Mouse (Mus musculus): ENCODE results near the gene Arsg. TPM values are rescaled to one million over a fixed set of nuclear protein-coding genes. Genes with fewer than 3 reads are reported as not detected.

Gene Arsg
- polyA plus RNA-seq, 1 experiment: 3.9 TPM

DNA sequence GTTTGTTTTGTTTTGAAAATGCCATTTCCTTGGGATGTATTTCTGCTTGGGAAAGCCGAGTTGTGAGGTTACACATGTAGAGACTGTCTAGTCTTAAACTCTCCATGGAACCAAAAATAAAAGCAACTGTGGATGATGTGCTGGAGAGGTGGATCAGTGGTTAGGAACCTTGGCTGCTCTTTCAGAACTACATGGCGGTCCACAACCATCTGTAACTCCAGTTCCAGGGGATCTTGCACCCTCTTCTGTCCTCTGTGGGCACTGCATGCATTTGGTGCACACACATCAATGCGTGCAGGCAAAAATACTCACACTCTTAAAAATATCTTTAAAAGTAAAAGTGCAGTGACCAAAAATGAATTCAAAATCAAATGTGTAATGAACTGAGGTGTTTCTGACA is 32.1 kb upstream of the Arsg start:
- no peak for TF ChIP-seq POLR2A (IDR thresholded peaks at IDR 0.05; ENCODE audit: low read depth, low read length)
- TF ChIP-seq CTCF (IDR thresholded peaks at IDR 0.05; ENCODE audit: borderline replicate concordance, insufficient read depth, low read length): peak; percentile 62; the same call in 1 of the 2 replicates
- Histone ChIP-seq H3K4me3 (ENCODE audit: insufficient read depth, low read length) (no peak overlapping the region), H3K4me1 (ENCODE audit: control insufficient read depth, insufficient read depth, low read length) (no peaks in the 10 kb centered on the region), H3K27ac (ENCODE audit: insufficient read depth, low read length) (no peak overlapping the region)

DNA sequence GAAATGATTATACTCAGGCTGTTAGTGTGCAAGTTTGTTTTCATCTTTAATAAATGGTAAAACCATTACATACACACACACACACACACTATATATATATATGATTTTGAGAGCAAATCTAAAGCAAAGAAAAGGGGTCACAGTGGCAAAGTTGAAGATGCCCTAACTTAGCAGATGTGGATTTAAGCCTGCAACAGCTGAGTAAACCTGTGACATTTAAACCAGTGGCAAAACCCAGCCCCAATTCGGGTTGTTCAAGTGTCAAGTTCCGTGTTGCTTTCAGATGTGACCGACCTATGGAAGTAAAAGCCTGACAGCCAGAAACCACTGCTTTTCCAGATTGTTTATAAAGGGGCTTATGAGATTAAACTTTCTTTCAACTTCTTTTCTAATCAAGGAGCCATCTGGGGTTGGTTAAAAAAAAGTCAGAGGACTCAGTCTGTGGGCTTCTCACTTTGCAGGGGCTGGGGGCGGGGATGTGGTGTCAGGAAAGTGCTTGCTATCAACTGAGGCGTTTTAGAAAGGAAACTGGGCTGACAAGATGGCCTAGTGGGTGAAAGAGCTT is 30.9 kb upstream of the Arsg start:
- no peak overlapping the region for H3K4me3 ChIP-seq (ENCODE audit: insufficient read depth, low read length)
- H3K4me1 ChIP-seq (ENCODE audit: control insufficient read depth, insufficient read depth, low read length): no peaks in the 10 kb centered on the region

DNA sequence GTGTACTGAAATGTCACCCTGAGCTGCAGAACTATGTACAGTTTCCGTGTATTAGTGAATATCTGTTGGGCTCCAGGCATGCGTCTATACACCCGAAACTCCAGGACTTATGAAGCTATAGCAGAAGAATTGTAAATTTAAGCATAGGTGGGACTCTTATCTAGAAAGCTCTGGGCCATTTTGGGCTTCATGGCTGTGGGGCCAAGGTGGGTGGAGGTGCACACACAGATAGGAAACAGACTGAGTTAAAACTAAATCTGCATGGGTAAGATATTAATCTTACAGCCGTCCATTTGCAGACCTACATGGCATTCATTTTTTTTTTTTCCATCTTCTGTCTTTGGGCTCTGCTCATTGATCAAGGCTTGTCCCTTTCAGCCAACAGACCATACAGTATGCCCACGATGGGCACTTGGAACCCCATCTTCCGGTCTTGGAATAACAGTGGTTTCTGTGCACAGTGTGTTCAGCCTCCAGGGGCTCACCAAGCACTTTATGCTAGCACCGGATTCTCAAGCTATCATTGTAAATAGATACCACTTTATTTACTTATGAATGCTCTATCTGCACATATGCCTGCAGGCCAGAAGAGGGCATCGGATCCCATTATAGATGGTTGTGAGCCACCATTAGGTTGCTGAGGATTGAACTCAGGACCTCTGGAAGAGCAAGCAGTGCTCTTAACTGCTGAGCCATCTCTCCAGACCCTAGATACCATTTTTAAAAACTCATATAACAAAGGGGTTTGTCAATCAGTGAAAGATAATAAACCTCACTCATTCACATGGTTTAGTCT is 29.5 kb upstream of the Arsg start:
- no peaks in the 10 kb centered on the region for H3K4me1 ChIP-seq (ENCODE audit: control insufficient read depth, insufficient read depth, low read length)
- TF ChIP-seq CTCF (IDR thresholded peaks at IDR 0.05; ENCODE audit: borderline replicate concordance, insufficient read depth, low read length): no peak
- TF ChIP-seq POLR2A (IDR thresholded peaks at IDR 0.05; ENCODE audit: low read depth, low read length): no peak
- H3K27ac ChIP-seq (ENCODE audit: insufficient read depth, low read length): no peak overlapping the region
- no peak overlapping the region for H3K4me3 ChIP-seq (ENCODE audit: insufficient read depth, low read length)

More for the DNA sequence above, 30.9 kb upstream of the Arsg start:
- no peak overlapping the region for H3K27ac ChIP-seq (ENCODE audit: insufficient read depth, low read length)
- TF ChIP-seq POLR2A (IDR thresholded peaks at IDR 0.05; ENCODE audit: low read depth, low read length): no peak
- no peak for TF ChIP-seq CTCF (IDR thresholded peaks at IDR 0.05; ENCODE audit: borderline replicate concordance, insufficient read depth, low read length)

DNA sequence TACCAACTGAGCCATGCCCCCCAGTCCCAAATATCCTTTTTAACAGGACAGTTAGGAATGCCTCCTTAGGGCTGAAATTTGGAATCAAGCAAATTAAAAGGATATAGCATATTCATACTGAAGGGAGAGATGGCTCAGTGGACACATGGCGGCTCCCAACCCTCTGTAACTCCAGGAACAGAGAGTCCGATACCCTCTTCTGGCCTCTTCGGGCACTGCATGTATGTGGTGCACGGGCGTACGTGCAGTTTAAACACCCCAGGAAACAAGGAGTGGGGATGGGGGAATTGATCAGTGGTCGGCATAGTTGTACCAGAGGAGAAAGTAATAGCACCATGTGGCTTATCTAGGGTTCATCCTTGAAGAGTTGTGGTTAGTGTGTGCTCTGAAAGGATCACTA is 28.6 kb upstream of the Arsg start:
- TF ChIP-seq POLR2A (IDR thresholded peaks at IDR 0.05; ENCODE audit: low read depth, low read length) (no peak), CTCF (IDR thresholded peaks at IDR 0.05; ENCODE audit: borderline replicate concordance, insufficient read depth, low read length) (peak; percentile 32; the same call in 1 of the 2 replicates)
- H3K4me3 ChIP-seq (ENCODE audit: insufficient read depth, low read length): no peak overlapping the region
- no peaks in the 10 kb centered on the region for H3K4me1 ChIP-seq (ENCODE audit: control insufficient read depth, insufficient read depth, low read length)
- H3K27ac ChIP-seq (ENCODE audit: insufficient read depth, low read length): no peak overlapping the region

DNA sequence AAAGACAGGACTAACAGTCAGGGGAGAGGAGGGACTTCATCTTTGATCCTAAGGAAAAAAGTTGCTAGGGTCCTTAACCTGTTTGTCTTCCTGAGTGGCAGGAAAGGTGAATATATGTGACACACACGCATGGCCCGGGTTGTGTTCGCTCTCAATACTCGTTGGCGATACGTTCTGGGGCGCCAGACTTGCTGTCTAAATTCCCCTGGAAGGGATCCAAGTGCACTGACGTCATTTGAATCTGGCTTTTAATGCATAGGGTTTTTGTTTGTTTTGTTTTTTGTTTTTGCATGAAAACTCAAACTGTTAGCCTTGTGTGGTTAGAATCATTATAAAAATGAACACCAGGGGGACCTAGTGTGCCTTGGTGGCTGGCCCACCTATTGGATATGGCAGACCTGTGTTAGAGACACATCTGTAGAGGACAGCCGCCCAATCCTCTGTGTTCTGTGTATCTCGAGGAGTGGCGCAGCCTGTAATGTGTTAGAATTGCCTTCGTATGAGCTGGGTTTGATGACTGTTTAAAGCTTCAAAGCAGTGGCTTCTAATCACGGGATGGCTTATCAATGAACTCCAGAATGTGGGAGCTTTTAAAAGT is 27.6 kb upstream of the Arsg start:
- Histone ChIP-seq H3K4me3 (ENCODE audit: insufficient read depth, low read length) (no peak overlapping the region), H3K27ac (ENCODE audit: insufficient read depth, low read length) (no peak overlapping the region), H3K4me1 (ENCODE audit: control insufficient read depth, insufficient read depth, low read length) (no peaks in the 10 kb centered on the region)
- TF ChIP-seq CTCF (IDR thresholded peaks at IDR 0.05; ENCODE audit: borderline replicate concordance, insufficient read depth, low read length) (peak; percentile 37; the same call in 1 of the 2 replicates), POLR2A (IDR thresholded peaks at IDR 0.05; ENCODE audit: low read depth, low read length) (no peak)

DNA sequence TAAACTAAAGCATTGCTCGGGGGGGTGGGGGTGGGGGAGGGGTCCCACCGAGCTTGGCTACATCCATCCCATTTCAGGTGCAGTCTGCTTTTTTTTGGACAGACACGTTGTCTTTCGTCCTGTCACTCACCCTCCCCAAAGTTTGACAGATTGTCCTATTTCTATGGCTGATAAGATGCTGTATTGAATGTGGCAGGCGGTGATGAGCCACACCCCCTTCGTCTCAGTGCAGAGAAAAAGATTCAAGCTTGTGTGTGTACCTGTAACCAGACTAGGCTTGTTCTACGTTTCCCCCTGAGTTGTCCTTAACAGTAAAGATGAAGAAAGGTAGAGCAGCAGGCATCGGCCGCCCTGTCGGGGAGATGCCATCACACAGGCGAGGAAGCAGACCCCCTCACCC is 22.0 kb upstream of the Arsg start:
- no peaks in the 10 kb centered on the region for H3K4me1 ChIP-seq (ENCODE audit: control insufficient read depth, insufficient read depth, low read length)
- TF ChIP-seq CTCF (IDR thresholded peaks at IDR 0.05; ENCODE audit: borderline replicate concordance, insufficient read depth, low read length): no peak
- no peak for TF ChIP-seq POLR2A (IDR thresholded peaks at IDR 0.05; ENCODE audit: low read depth, low read length)
- H3K27ac ChIP-seq (ENCODE audit: insufficient read depth, low read length): no peak overlapping the region
- no peak overlapping the region for H3K4me3 ChIP-seq (ENCODE audit: insufficient read depth, low read length)

DNA sequence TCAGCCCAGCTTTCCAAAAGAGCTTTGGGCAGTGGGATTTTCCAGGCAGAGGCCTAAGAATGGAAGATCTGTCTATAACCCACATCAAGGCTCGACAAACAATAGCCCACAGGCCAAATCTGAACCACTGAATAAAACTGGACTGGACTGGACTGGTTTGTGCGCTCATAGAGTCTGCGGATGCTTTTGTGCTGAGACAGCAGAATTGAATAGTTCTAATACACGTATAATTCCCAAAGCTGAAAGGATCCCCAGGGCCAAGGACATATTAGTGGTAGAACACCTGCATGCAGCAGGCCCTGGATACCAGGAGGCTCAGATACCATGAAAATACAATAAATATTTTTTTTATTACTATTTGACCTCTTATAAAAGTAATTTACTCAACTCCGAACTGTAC is 16.9 kb upstream of the Arsg start:
- Histone ChIP-seq H3K27ac (ENCODE audit: insufficient read depth, low read length) (no peak overlapping the region), H3K4me3 (ENCODE audit: insufficient read depth, low read length) (no peak overlapping the region), H3K4me1 (ENCODE audit: control insufficient read depth, insufficient read depth, low read length) (no peaks in the 10 kb centered on the region)
- TF ChIP-seq POLR2A (IDR thresholded peaks at IDR 0.05; ENCODE audit: low read depth, low read length): no peak

DNA sequence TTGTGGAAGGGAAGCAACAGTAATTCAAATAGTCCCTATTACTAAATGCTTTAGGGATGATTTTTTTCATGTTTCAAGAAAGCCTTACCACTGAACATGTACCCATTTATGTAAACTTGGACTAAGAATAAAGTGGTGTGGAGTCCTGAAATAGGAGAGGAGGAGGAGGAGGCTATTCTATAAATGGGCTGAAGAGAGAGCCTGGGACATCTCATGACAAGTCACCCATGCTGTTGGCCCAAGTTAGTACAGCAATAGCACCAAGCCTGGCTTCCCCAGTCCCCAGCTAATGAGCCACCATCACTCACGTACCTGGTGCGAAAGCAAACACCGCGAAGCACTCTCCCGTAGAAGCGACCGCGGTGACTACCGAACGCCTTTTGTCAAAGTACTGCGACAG is 15.0 kb upstream of the Arsg start:
- TF ChIP-seq POLR2A (IDR thresholded peaks at IDR 0.05; ENCODE audit: low read depth, low read length) (no peak), CTCF (IDR thresholded peaks at IDR 0.05; ENCODE audit: borderline replicate concordance, insufficient read depth, low read length) (no peak)
- H3K27ac ChIP-seq (ENCODE audit: insufficient read depth, low read length): no peak overlapping the region
- H3K4me3 ChIP-seq (ENCODE audit: insufficient read depth, low read length): no peak overlapping the region
- H3K4me1 ChIP-seq (ENCODE audit: control insufficient read depth, insufficient read depth, low read length): no peaks in the 10 kb centered on the region

DNA sequence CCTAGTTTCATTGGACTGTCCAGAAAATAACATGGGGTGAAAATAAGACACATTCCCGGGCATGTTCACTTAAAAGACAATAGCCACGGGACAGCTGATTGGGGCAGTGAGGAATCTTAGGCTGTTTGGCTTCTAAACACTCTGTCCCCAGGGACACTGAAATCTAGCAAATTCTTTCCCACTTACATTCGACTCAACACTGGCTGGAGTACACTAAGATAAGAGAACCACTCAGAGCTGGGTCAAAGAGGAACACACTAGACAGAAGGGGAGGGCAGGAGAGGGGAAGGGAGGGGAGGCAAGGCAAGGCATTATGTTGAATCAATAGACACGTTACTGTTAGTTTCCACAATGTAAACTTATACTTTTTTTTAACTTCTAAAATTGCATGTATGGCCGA is 12.6 kb upstream of the Arsg start:
- Histone ChIP-seq H3K4me3 (ENCODE audit: insufficient read depth, low read length) (no peak overlapping the region), H3K27ac (ENCODE audit: insufficient read depth, low read length) (no peak overlapping the region), H3K4me1 (ENCODE audit: control insufficient read depth, insufficient read depth, low read length) (no peaks in the 10 kb centered on the region)
- TF ChIP-seq CTCF (IDR thresholded peaks at IDR 0.05; ENCODE audit: borderline replicate concordance, insufficient read depth, low read length) (no peak), POLR2A (IDR thresholded peaks at IDR 0.05; ENCODE audit: low read depth, low read length) (no peak)

DNA sequence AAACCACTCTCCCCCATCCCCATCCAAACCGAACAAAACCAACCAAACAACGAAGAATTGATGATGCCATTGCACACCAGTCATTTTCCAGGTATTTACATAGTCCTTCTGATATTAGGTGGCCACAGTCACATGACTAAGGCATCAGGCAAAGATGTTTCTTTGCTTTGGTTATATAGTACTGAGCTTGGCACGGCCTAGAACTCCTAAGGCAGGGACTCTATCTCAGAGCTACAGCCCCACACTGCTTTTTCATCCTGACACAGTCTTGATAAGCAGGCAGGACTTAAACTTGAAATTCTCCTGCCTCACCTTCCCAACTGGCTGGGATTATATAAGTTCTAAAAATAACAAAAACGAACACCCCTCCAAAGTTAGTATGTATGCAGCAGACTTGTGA is 8.1 kb upstream of the Arsg start:
- Histone ChIP-seq H3K4me3 (ENCODE audit: insufficient read depth, low read length) (no peak overlapping the region), H3K4me1 (ENCODE audit: control insufficient read depth, insufficient read depth, low read length) (no peaks in the 10 kb centered on the region), H3K27ac (ENCODE audit: insufficient read depth, low read length) (no peak overlapping the region)
- TF ChIP-seq POLR2A (IDR thresholded peaks at IDR 0.05; ENCODE audit: low read depth, low read length) (no peak), CTCF (IDR thresholded peaks at IDR 0.05; ENCODE audit: borderline replicate concordance, insufficient read depth, low read length) (no peak)

Measured in embryonic fibroblast, embryonic 13.5 days (primary cell).